Mouse (Mus musculus): Measurements from ENCODE around the gene Bcas2. TPM values are rescaled to one million over a fixed set of nuclear protein-coding genes. Genes with fewer than 3 reads are reported as not detected.
A peak's percentile ranks its signal among the peaks of the same experiment; 100 is the strongest.
"Not testable (repeated sequence)": the region's sequence is repeated elsewhere in the genome, so short reads cannot be mapped to it uniquely, and the experiment has no call there.

Gene Bcas2
- 10 to 100 TPM; 63.8 to 69.1 TPM for total RNA-seq (2021)
- long read RNA-seq, experiment 1, transcript Bcas2-203 (5 exons, 3,878 nt) = minor isoform, 5 of 104 reads
- long read RNA-seq, experiment 1, transcript Bcas2-201 (7 exons, 1,467 nt) = major isoform, 73 of 104 reads
- long read RNA-seq, experiment 1, transcript Bcas2-206 (6 exons, 737 nt) = minor isoform, 6 of 104 reads
- long read RNA-seq, experiment 1, partial matches to known transcripts = 13 of 104 reads
- long read RNA-seq, experiment 1, other reads (novel, unspliced or antisense) = 4 of 104 reads
- long read RNA-seq, experiment 2, transcript Bcas2-206 (6 exons, 737 nt) = minor isoform, 8 of 137 reads
- long read RNA-seq, experiment 2, transcript Bcas2-201 (7 exons, 1,467 nt) = major isoform, 103 of 137 reads
- long read RNA-seq, experiment 2, partial matches to known transcripts = 6 of 137 reads
- long read RNA-seq, experiment 2, other reads (novel, unspliced or antisense) = 11 of 137 reads

DNA sequence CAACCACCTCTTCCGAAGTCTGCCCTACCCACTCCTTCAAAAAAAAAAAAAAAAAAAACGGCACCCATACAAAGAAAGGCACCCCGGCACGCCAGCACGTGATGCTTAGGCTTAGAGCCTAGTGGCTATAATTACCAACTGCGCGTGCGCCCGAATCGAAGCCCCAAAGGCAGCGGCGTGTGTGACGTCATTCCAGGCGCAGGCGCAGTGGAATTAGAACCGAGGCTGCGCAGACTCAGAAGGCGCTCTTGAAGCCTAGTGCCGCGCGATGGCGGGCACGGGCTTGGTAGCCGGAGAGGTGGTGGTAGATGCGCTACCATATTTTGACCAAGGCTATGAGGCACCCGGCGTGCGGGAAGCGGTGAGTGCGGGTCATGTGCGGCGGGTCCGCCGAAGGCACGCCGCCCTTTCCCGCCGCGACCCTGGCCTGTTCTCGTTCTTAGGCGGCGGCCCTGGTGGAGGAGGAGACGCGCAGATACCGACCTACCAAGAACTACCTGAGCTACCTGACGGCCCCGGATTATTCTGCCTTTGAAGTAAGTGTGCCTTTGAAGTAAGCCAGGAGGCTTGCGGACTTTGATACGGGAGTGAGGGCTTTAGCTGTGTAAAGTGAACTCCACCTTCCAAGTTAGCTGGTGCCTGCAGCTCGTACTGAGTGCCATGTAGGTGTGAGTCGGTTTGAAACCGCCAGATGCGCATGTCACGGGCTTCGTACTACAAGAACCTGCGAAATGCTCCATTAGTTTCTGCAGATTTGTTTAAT lies at the start of gene Bcas2:
Gene Bcas2 (plus strand): TSS at position 151 of the 763 bp plus-strand sequence.
- TF ChIP-seq CTCF (conservative IDR thresholded peaks at IDR 0.05) = peak; percentile 53
- H3K4me3 ChIP-seq = peak within 1 kb of the TSS; percentile 66
- peak; percentile 98 to 99 for DNase-seq (ENCODE audit: low spot score in 2 of 2)
- peak within 1 kb of the TSS; percentile 88 for H3K27ac ChIP-seq

DNA sequence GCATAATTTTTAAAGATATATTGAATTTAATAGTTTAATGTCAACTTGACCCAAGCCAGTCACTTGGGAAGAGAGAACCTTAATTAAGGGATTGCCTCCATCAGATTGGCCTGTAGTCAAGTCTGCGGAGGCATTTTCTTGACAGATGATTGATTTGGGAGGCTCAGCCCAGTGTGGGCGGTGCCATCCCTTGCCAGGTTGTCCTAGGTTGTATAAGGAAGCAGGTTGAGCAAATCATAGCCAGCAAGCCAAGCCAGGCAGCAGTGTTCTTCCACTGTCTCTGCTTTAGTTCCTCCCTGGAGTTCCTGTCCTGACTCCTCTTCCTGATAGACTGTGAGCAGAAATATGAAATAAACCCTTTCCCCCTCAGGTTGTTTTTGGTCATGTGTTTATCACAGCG lies 47.8 kb upstream of the Bcas2 start:
- Histone ChIP-seq H3K4me3 (no peak overlapping the region), H3K27ac (no peak overlapping the region)
- DNase-seq (ENCODE audit: low spot score in 2 of 2) = no peak
- TF ChIP-seq CTCF (conservative IDR thresholded peaks at IDR 0.05) = no peak

DNA sequence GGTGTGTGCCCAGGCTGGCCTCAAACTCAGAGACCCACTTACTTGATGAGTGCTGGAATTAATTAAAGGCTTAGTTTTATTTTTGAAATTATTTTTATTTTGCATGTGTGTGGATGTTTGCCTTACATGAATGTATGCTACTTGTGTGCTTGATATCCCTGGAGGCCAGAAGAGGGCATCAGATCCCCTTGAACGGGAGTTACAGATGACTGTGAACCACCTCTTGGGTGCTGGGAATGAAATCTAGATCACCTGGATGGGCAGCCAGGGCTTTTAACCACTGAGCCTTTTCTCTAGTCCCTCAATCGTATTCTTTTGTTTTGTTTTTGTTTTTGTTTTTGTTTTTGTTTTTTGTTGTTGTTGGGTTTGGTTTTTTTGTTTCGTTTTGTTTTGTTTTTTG lies 45.3 kb upstream of the Bcas2 start:
- Histone ChIP-seq H3K4me3 (no peak overlapping the region), H3K27ac (no peak overlapping the region)
- no peak for TF ChIP-seq CTCF (conservative IDR thresholded peaks at IDR 0.05)
- no peak for DNase-seq (ENCODE audit: low spot score in 2 of 2)

DNA sequence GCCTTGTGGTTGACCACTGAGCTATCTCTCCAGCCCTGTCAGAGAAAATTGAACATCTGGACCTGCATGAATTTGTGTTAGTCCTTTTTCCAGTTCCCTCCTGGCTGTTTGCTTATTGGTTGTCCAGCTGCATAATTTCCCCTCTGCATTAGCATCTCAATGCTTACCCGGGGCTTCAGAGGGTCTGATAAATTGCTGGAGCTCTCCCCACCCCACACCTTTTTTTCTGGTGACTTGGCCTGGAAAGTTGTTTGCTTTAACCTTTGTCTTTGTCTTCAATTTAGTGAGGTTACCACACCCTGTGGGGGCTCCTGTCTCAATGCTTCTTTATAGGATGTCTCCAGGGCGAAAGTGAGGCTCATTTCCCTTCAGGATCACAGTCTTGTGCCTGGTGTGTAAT lies 44.3 kb upstream of the Bcas2 start:
- no peak for TF ChIP-seq CTCF (conservative IDR thresholded peaks at IDR 0.05)
- H3K27ac ChIP-seq = no peak overlapping the region
- no peak overlapping the region for H3K4me3 ChIP-seq
- DNase-seq (ENCODE audit: low spot score in 2 of 2) = no peak

DNA sequence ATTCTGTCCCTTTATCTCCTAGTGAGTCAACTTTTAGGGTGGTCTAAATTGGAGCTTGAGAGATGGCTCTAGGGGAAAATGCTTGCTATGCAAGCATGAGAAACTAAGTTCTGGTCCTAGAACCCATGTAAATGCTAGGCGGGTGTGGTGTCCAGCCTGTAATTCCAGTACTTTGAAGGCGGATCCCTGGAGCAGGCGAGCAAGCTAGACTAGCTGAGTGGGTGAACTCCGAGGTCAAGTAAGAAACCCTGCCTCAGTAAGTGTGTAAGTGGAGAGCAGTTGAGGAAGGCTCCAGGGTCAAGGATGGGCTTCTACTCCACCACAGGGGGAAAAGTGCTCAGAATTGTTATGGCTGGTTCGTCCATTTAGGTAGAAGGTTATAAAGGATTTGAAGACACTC lies 43.7 kb upstream of the Bcas2 start:
- no peak for DNase-seq (ENCODE audit: low spot score in 2 of 2)
- Histone ChIP-seq H3K27ac (no peak overlapping the region), H3K4me3 (no peak overlapping the region)
- TF ChIP-seq CTCF (conservative IDR thresholded peaks at IDR 0.05) = no peak

DNA sequence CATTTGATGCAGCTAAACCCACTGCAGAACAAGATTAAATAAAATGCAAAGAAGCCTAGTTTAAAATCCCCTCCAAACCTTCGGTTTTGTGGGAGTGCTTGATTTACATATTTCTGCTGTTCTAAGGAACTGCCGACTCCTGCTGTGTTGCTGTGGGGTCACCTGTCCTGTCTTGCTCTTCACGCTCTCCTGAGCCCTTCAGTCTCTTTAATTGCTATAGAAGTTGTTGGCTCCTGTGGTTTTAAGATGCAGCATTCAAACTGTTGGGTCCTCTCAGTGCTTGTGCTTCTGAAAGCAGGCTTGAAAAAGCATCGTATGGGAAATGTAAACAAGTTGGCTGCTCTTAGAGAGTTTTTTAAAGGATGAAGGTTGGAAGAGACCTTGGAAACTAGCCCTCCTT lies 43.2 kb upstream of the Bcas2 start:
- no peak for TF ChIP-seq CTCF (conservative IDR thresholded peaks at IDR 0.05)
- H3K27ac ChIP-seq = no peak overlapping the region
- no peak overlapping the region for H3K4me3 ChIP-seq
- no peak for DNase-seq (ENCODE audit: low spot score in 2 of 2)

DNA sequence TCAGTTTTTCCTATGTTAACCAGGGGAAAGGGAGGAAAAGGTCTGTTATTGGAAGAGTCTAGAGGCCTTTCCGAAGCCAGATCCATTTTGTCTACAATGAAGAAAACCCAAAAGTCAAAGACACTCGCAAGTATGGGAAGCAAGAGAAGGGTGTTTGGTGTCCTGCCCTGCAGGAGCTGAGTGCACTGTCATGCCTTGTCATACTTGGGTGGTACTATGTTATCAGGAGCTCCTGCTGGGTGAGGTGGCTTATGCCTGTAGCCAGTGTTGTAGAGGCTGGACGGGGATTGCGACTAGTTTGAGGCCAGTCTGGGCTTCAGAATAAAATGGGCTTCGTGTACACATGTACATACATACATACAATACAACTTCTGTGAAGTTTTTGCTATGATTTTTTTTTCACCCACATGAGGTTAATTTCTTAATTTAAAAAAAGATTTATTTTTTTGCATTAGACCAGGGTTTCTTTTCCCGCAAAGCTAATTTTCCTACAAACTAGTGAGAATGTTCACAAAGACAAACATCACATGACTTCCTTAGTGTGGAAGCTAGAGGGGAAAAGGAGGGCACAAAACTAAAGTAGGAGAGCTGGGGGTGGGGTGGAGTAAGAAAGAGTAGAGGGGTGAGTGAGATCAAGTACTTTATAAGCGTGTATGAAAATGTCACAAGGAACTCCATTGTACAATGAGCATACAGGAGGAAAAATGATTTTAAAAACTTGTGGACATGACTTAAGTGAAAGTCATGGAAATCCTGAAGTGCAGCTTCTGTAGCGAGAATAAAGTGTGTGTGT lies 41.9 kb upstream of the Bcas2 start:
- Histone ChIP-seq H3K4me3 (no peak overlapping the region), H3K27ac (no peak overlapping the region)
- DNase-seq (ENCODE audit: low spot score in 2 of 2) = no peak
- no peak for TF ChIP-seq CTCF (conservative IDR thresholded peaks at IDR 0.05)

DNA sequence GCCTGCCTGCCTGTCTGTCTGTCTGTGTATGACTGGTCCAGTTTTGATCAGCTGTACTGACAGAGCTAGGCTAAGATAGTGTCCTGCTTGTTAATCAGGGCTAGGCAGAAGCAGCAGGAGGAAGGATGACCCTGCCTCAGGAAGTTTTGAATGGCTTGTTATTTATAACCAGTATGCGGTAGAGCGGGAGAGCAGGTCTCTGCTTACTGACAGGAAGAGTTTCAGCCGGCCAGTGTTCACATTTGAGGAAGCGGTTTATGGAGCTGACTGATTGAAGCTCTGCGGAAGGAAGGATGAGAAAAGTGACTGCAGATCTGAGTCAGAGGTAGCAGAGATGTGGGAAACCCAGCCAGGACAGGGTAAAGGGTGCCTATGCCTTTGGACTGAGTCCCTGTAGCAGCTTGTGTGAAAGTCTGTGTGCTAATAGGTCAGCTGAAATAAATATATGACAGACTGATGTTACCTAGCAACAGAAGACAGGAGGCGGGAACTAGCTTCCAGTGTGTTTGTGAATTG lies 41.2 kb upstream of the Bcas2 start:
- Histone ChIP-seq H3K27ac (peak overlapping the region; percentile 46; the same call in 1 of the 2 replicates), H3K4me3 (peak overlapping the region; percentile 22; the same call in 1 of the 2 replicates)
- peak in 1 of 2 experiments; percentile 15 for DNase-seq (ENCODE audit: low spot score in 2 of 2)
- no peak for TF ChIP-seq CTCF (conservative IDR thresholded peaks at IDR 0.05)

DNA sequence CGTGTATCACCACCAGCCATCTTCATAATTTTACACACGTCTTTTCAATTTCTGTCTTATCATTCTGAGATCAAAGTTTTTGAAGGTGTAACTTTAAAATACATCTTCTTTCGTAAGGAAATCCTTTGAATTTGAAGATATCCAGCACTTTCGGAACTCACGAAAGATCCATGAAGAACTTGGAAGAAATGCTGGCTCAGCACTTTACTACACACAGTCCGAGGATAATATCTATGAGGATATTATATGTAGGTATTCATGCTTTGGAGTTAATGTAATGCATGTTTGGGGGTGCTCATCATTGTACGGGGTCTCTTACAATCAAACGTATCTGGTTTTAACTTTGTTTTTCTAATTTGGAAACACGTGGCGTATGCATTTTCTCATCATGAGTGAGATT lies 38.4 kb upstream of the Bcas2 start:
- H3K27ac ChIP-seq = no peak overlapping the region
- no peak for TF ChIP-seq CTCF (conservative IDR thresholded peaks at IDR 0.05)
- DNase-seq (ENCODE audit: low spot score in 2 of 2) = no peak
- no peak overlapping the region for H3K4me3 ChIP-seq

DNA sequence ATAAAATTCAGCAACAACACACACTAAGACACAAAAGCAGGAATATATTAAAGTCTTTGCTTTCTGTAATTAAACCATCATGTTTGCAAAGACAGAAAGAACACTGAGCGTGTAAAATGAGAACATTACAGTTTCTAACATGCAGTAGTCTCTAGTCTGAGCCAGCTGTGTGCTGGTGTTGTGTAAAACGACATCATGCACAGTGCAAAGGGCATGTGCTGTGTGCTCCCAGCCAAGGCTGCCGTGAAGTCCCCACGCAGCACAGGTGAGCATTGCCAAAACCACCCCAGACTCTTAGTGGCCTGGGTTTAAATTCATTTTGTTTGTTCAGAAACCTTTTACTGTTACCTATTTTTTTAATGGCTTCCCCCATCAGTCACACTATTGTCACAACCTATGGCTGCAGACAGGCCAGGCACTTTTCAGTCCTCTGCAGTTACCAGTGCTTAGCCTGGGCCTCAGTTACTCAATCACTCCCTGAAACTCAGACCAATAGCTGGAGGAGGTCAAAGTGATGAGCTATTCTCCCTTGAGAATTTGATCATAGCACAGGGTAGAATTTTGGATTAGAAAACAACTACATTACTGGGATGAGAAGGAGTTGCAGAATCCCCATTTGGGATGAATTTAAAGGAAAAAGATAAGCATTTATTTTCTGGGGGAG lies 34.9 kb upstream of the Bcas2 start:
- Histone ChIP-seq H3K27ac (no peak overlapping the region), H3K4me3 (no peak overlapping the region)
- TF ChIP-seq CTCF (conservative IDR thresholded peaks at IDR 0.05) = no peak
- no peak for DNase-seq (ENCODE audit: low spot score in 2 of 2)

DNA sequence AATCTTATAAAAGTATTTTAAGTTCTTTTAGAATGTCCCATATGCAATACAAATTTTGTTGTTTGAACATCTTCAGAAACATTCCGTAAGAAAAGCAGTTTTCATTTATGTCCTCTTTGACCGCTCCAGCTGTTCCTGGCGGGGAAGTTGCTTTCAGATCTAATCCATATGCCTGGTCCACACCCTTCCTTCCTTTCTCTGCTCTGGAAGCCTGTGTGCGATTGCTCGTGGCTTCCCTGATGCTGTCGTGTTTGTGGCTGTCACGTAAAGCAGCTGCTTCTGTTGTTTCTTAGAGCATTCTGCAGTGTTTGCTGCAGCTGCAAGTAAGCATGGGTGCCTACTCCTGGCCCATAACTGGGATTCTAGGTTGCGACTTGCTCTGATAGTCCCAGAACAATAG lies 32.4 kb upstream of the Bcas2 start:
- peak overlapping the region; percentile 14; the same call in 1 of the 2 replicates for H3K27ac ChIP-seq
- DNase-seq (ENCODE audit: low spot score in 2 of 2) = no peak
- no peak overlapping the region for H3K4me3 ChIP-seq
- no peak for TF ChIP-seq CTCF (conservative IDR thresholded peaks at IDR 0.05)

DNA sequence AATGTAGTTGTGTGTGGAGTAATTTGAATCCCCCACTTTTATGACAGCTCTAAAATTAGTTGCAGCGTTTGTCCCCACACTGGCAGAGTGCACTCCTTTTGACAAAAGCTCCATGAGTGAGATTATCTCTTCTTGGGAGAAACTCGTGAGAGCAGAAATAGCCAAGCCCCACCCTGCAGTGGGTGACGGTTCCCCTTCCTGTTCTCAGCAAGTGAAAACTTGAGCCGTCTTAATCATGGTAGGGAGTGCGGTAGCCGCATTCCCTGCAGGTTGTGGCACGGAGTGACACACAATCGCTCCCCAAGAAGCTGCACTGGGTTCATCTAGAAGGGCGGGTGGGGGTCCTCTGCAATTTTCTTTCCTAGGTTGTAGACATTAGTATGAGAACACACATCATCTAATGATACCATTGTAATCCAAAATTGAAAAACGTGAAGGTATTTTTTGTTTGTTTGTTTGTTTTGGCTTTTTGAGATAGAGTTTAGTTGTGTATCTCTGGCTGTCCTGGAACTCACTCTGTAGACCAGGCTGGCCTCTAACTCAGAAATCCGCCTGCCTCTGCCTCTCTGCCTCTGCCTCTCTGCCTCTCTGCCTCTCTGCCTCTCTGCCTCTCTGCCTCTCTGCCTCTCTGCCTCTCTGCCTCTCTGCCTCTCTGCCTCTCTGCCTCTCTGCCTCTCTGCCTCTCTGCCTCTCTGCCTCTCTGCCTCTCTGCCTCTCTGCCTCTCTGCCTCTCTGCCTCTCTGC lies 31.2 kb upstream of the Bcas2 start:
- DNase-seq (ENCODE audit: low spot score in 2 of 2); H3K4me3 ChIP-seq: not testable (repeated sequence)
- H3K27ac ChIP-seq = peak overlapping the region; percentile 33; the same call in 1 of the 2 replicates
